Mouse (Mus musculus) Patski (cell line): ENCODE results near the gene Cyp2u1. TPM values are rescaled to one million over a fixed set of nuclear protein-coding genes. Genes with fewer than 3 reads are reported as not detected.

ENCODE experiments used
- ATAC-seq: fragments of 100-300 bp; one replicate; pipeline ENCODE4 v1.8.0; 2021
- CTCF ChIA-PET: fragments of 350-600 bp; sonication (Branson Sonifier 250); formaldehyde crosslinking; loops from one replicate; lab custom pipeline; 2022; ENCODE audit warnings: inconsistent platforms; lab: Charles Lee
- POLR2A ChIA-PET: fragments of 350-600 bp; sonication (Branson Sonifier 250); formaldehyde crosslinking; loops from one replicate; lab custom pipeline; 2022; ENCODE audit warnings: antibody characterized with exemption, inconsistent platforms; lab: Charles Lee
- DNase-seq: peaks from one replicate; pipeline ENCODE4 v3.0.0-alpha.2; 2011; ENCODE audit warnings: low read depth, low spot score
- H3K27me3 ChIP-seq: fragments of 371-371 bp; one replicate; pipeline ENCODE4 v1.5.1; 2021
- CTCF ChIP-seq: fragments of 100-300 bp; IDR thresholded peaks from one replicate; pipeline ENCODE4 v1.5.1; 2021
- in situ Hi-C: fragments of 300-500 bp; cut with MboI; formaldehyde crosslinking; loops from 3 replicates; pipeline ENCODE4 v1.11.1; 2018; ENCODE audit warnings: low pct_unique_long_range_greater_than_20kb, mixed read lengths
- polyA plus RNA-seq: library from polyadenylated mRNA; unstranded; gene quantifications from one replicate; pipeline ENCODE4 v1.2.3, GENCODE M21; 2021

Gene Cyp2u1
- polyA plus RNA-seq, 1 experiment from 2014 or later = 16.9 TPM

GRCm38 (mm10) chr3:131247851-131248250 lies 55.2 kb downstream of the Cyp2u1 start:
- ChIA-PET CTCF (interaction anchor here (2.2 kb wide), 1 partner anchor 430 kb away, joined by 7 read pairs; no protein-coding TSS in a partner anchor), POLR2A (no interaction called here)
- in situ Hi-C loops = loop anchor here (5.0 kb wide), 1 partner anchor 536 kb away; no protein-coding TSS in a partner anchor
- no peaks in the 10 kb centered on the region for H3K27me3 ChIP-seq
- TF ChIP-seq CTCF = no peak
- no peak for ATAC-seq
- no peak for DNase-seq

GRCm38 (mm10) chr3:131247447-131247846 lies 55.6 kb downstream of the Cyp2u1 start:
- in situ Hi-C loops = loop anchor here (5.0 kb wide), 1 partner anchor 535 kb away; no protein-coding TSS in a partner anchor
- POLR2A ChIA-PET = no interaction called here

GRCm38 (mm10) chr3:131246579-131247046 lies 56.4 kb downstream of the Cyp2u1 start:
- POLR2A ChIA-PET = no interaction called here
- ATAC-seq = no peak

More at GRCm38 (mm10) chr3:131247447-131247846, 55.6 kb downstream of the Cyp2u1 start:
- no peak for ATAC-seq
- TF ChIP-seq CTCF = no peak
- no peak for DNase-seq
- CTCF ChIA-PET = interaction anchor here (2.2 kb wide), 1 partner anchor 429 kb away, joined by 7 read pairs; no protein-coding TSS in a partner anchor
- H3K27me3 ChIP-seq = no peaks in the 10 kb centered on the region

GRCm38 (mm10) chr3:131245766-131246578 lies 57.1 kb downstream of the Cyp2u1 start:
- CTCF ChIA-PET = interaction anchor here (1.0 to 2.7 kb wide), 10 partner anchors 8 to 536 kb away, joined by 3 to 17 read pairs (median 4); partner anchors contain the start of gene Ostc
- DNase-seq (peak; percentile 49), ATAC-seq (peak; percentile 63)
- in situ Hi-C loops = loop anchor here (5.0 kb wide), 1 partner anchor 534 kb away; no protein-coding TSS in a partner anchor
- no peak for TF ChIP-seq CTCF
- POLR2A ChIA-PET = no interaction called here
- H3K27me3 ChIP-seq = no peaks in the 10 kb centered on the region

More at GRCm38 (mm10) chr3:131246579-131247046, 56.4 kb downstream of the Cyp2u1 start:
- in situ Hi-C loops = loop anchor here (5.0 kb wide), 1 partner anchor 534 kb away; no protein-coding TSS in a partner anchor
- no peaks in the 10 kb centered on the region for H3K27me3 ChIP-seq
- TF ChIP-seq CTCF = no peak
- DNase-seq = no peak
- CTCF ChIA-PET = interaction anchor here (1.1 to 2.7 kb wide), 8 partner anchors 9 to 537 kb away, joined by 3 to 17 read pairs (median 5); partner anchors contain the start of gene Ostc

Other genes starting within 250 kb of the Cyp2u1 start
- gene Lef1, start 192.8 kb downstream of the Cyp2u1 start, polyA plus RNA-seq = 3.5 TPM
- 194 TPM for gene Hadh, start 31.1 kb downstream of the Cyp2u1 start, polyA plus RNA-seq
- 39.7 TPM for gene Sgms2, start 188.2 kb upstream of the Cyp2u1 start, polyA plus RNA-seq